17 mouse cellular contexts compared by ENCODE assay signal in genomic region chr2:164421306-164421705, GRCm38 (mm10). TPM values are rescaled to one million over a fixed set of nuclear protein-coding genes. Genes with fewer than 3 reads are reported as not detected.
"Had no signal": no experiment of that assay in that cellular context is flagged by ENCODE, and none has a peak within 500 bp of the region (broad histone marks: within the 10 kb centered on the region; RNA-seq: fewer than 3 reads in every experiment).

No protein-coding gene starts in this region.

- H3K4me3 ChIP-seq: left cerebral cortex, adult 2 months; limb, embryonic 12.5 days; liver, embryonic 12.5 days; liver, embryonic 15.5 days; midbrain, embryonic 12.5 days; midbrain, embryonic 15.5 days; myocyte; neural tube, embryonic 13.5 days had no signal

- H3K4me1 ChIP-seq: liver, embryonic 12.5 days; midbrain, embryonic 12.5 days; midbrain, embryonic 15.5 days; neural tube, embryonic 13.5 days had no signal

- H3K27me3 ChIP-seq: limb, embryonic 12.5 days; liver, embryonic 15.5 days; midbrain, embryonic 12.5 days; midbrain, embryonic 15.5 days had no signal

- ATAC-seq: inflammation-experienced regulatory T-cells, adult 6 months; intestine, postnatal 0 days; liver, embryonic 12.5 days; midbrain, embryonic 15.5 days had no signal

- H3K9me3 ChIP-seq: limb, embryonic 12.5 days; liver, embryonic 12.5 days; liver, embryonic 15.5 days; midbrain, embryonic 15.5 days; neural tube, embryonic 13.5 days had no signal

- H3K36me3 ChIP-seq: midbrain, embryonic 12.5 days; midbrain, embryonic 15.5 days; neural tube, embryonic 13.5 days had no signal

- H3K4me2 ChIP-seq: limb, embryonic 12.5 days; liver, embryonic 12.5 days; liver, embryonic 15.5 days; midbrain, embryonic 12.5 days; midbrain, embryonic 15.5 days; neural tube, embryonic 13.5 days had no signal

- H3K9ac ChIP-seq: limb, embryonic 12.5 days; liver, embryonic 12.5 days; liver, embryonic 15.5 days; midbrain, embryonic 12.5 days; midbrain, embryonic 15.5 days; neural tube, embryonic 13.5 days had no signal

- DNase-seq: layer of hippocampus, postnatal 36 days; lung, adult 2 months; lung, postnatal 14 days; lung, postnatal 4 days; thymus, adult 18-20 months; thymus, postnatal 36 days had no signal

- H3K27ac ChIP-seq: left cerebral cortex, adult 2 months; limb, embryonic 12.5 days; liver, embryonic 12.5 days; liver, embryonic 15.5 days; midbrain, embryonic 12.5 days; midbrain, embryonic 15.5 days; neural tube, embryonic 13.5 days had no signal

RNA-seq across cellular contexts. Expression of gene Rbpjl, which starts 18.4 kb away (rescaled TPM):
- polyA plus RNA-seq: inflammation-experienced regulatory T-cells, adult 6 months; kidney, postnatal 0 days; liver, embryonic 12.5 days; midbrain, embryonic 15.5 days had no signal

RNA-seq across cellular contexts. Expression of gene Slpi, which starts 32.4 kb away (rescaled TPM):
- polyA plus RNA-seq: midbrain, embryonic 12.5 days; midbrain, embryonic 15.5 days had no signal
